8 mouse cellular contexts compared by ENCODE assay signal in genomic region chr9:72155250-72156138, GRCm38 (mm10). TPM values are rescaled to one million over a fixed set of nuclear protein-coding genes. Genes with fewer than 3 reads are reported as not detected.
A peak's percentile ranks its signal among the peaks of the same experiment; 100 is the strongest.
DNase-seq lines count a peak whose midpoint lies in the region; ATAC-seq and TF ChIP-seq lines count a peak whose summit lies in the region.

No protein-coding gene starts in this region.

- H3K36me3 ChIP-seq in thymus, adult 2 months (ENCODE audit: control insufficient read depth, insufficient read depth, low read length), result no peaks in the 10 kb centered on the region
- H3K36me3 ChIP-seq in intestine, embryonic 14.5 days (ENCODE audit: control insufficient read depth, insufficient read depth, low read length), result no peaks in the 10 kb centered on the region
- H3K36me3 ChIP-seq in midbrain, embryonic 16.5 days (ENCODE audit: control insufficient read depth, insufficient read depth, low read length), result no peaks in the 10 kb centered on the region

- no peak for ATAC-seq in intestine, embryonic 14.5 days (replicated peaks; ENCODE audit: low FRiP score, low TSS enrichment, low read depth)
- ATAC-seq in midbrain, embryonic 16.5 days, result no peak

- H3K27ac ChIP-seq in gastrocnemius, adult 2 months, result peak overlapping the region; percentile 24; the same call in 1 of the 2 replicates
- H3K27ac ChIP-seq in thymus, adult 2 months (ENCODE audit: control insufficient read depth, insufficient read depth, low read length), result no peak overlapping the region
- H3K27ac ChIP-seq in intestine, embryonic 14.5 days (ENCODE audit: low read depth), result no peak overlapping the region; the same call in 1 of the 2 replicates
- peak overlapping the region; percentile 31 for H3K27ac ChIP-seq in midbrain, embryonic 16.5 days (ENCODE audit: low read length)

- no peaks in the 10 kb centered on the region for H3K9me3 ChIP-seq in intestine, embryonic 14.5 days (ENCODE audit: control insufficient read depth, low read length)
- H3K9me3 ChIP-seq in midbrain, embryonic 16.5 days (replicated peaks; ENCODE audit: control insufficient read depth, low read length, poor library complexity, severe bottlenecking), result 0 out of 2 replicates have a peak, but pooled peaks cover 2% of the 10 kb centered on the region

- peak overlapping the region; percentile 60 for H3K4me3 ChIP-seq in gastrocnemius, adult 2 months
- H3K4me3 ChIP-seq in thymus, adult 2 months (ENCODE audit: control insufficient read depth, insufficient read depth, low read length), result no peak overlapping the region
- H3K4me3 ChIP-seq in intestine, embryonic 14.5 days (ENCODE audit: low read depth, low read length), result peak overlapping the region; percentile 27
- H3K4me3 ChIP-seq in midbrain, embryonic 16.5 days (ENCODE audit: low read depth, low read length), result peak overlapping the region; percentile 37

- peak overlapping the region; percentile 23; the same call in 1 of the 2 replicates for H3K9ac ChIP-seq in intestine, embryonic 14.5 days (ENCODE audit: low read length)
- H3K9ac ChIP-seq in midbrain, embryonic 16.5 days (ENCODE audit: low read depth, low read length), result peak overlapping the region; percentile 67

- H3K4me2 ChIP-seq in intestine, embryonic 14.5 days (ENCODE audit: low read length), result peak overlapping the region; percentile 47
- H3K4me2 ChIP-seq in midbrain, embryonic 16.5 days (ENCODE audit: low read length), result peak overlapping the region; percentile 63

- no peak for TF ChIP-seq CTCF in gastrocnemius, adult 2 months (IDR thresholded peaks at IDR 0.05)
- TF ChIP-seq CTCF in thymus, adult 2 months (IDR thresholded peaks at IDR 0.05; ENCODE audit: borderline replicate concordance, control insufficient read depth, extremely low read depth, insufficient read depth, low read length, poor library complexity), result no peak

- peaks cover 2% of the 10 kb centered on the region; the same call in 1 of the 2 replicates for H3K4me1 ChIP-seq in thymus, adult 2 months (replicated peaks; ENCODE audit: control insufficient read depth, insufficient read depth, low read length)
- 0 out of 2 replicates have a peak, but pooled peaks cover 3% of the 10 kb centered on the region for H3K4me1 ChIP-seq in intestine, embryonic 14.5 days (replicated peaks; ENCODE audit: control insufficient read depth, insufficient read depth, low read length)
- peaks cover 7% of the 10 kb centered on the region for H3K4me1 ChIP-seq in midbrain, embryonic 16.5 days (ENCODE audit: control insufficient read depth, insufficient read depth, low read length)

- DNase-seq in gastrocnemius, adult 2 months, result no peak
- DNase-seq in gastrocnemius, postnatal 10 days, result no peak
- DNase-seq in thymus, postnatal 0 days (ENCODE audit: low spot score), result peak; percentile 9
- DNase-seq in thymus, adult 2 months, result no peak
- DNase-seq in intestine, embryonic 14.5 days (ENCODE audit: low spot score), result peak; percentile 57
- no peak for DNase-seq in adrenal gland, adult 18-20 months (ENCODE audit: low spot score in 2 of 2)
- DNase-seq in adrenal gland, postnatal 36 days, result no peak

- 32% methylated on average over 21 of the region's 21 CpGs for WGBS in thymus, adult 2 months
- WGBS in intestine, embryonic 14.5 days, result 21% methylated on average over 21 of the region's 21 CpGs
- 11% methylated on average over 21 of the region's 21 CpGs for WGBS in midbrain, embryonic 16.5 days

- intact Hi-C loops in gastrocnemius, adult 2 months (cut with DNase I), result no loop called here

- TF ChIP-seq POLR2A in thymus, adult 2 months (IDR thresholded peaks at IDR 0.05; ENCODE audit: control insufficient read depth, extremely low read depth, insufficient read depth, low read length, poor library complexity), result no peak

- no peaks in the 10 kb centered on the region for H3K27me3 ChIP-seq in thymus, adult 2 months (ENCODE audit: control insufficient read depth, insufficient read depth, low read length)
- no peaks in the 10 kb centered on the region for H3K27me3 ChIP-seq in intestine, embryonic 14.5 days (replicated peaks; ENCODE audit: control insufficient read depth, insufficient read depth, low read length)
- H3K27me3 ChIP-seq in midbrain, embryonic 16.5 days (ENCODE audit: control insufficient read depth, insufficient read depth, low read depth, low read length), result no peaks in the 10 kb centered on the region

RNA-seq across cellular contexts. Expression of gene Tcf12, which starts 43.8 kb away (rescaled TPM):
- total RNA-seq in gastrocnemius, adult 2 months (2021), result 10 to 100 TPM; 24.3 to 32.1 TPM
- total RNA-seq in gastrocnemius, postnatal 10 days (2021), result 10 to 100 TPM; 67.1 to 76.9 TPM
- 110 and 142 TPM in 2 replicates for polyA plus RNA-seq in thymus, postnatal 0 days (2015; fragmentation: Nextera tagmentation; extraction: Ambion mirVana)
- 401 and 416 TPM in 2 replicates for polyA plus RNA-seq in thymus, adult 2 months (2012; rRNA removed)
- 57.5 and 59.8 TPM in 2 replicates for polyA plus RNA-seq in intestine, embryonic 14.5 days (2014; fragmentation: Nextera tagmentation; extraction: Ambion mirVana)
- polyA plus RNA-seq in midbrain, embryonic 16.5 days (2015; fragmentation: Nextera tagmentation; extraction: Ambion mirVana), result 43.6 and 43.8 TPM in 2 replicates
- 10 to 100 TPM; 67.2 to 68.1 TPM for total RNA-seq in adrenal gland, adult 18-20 months (2021)
- 10 to 100 TPM; 80.3 to 91.0 TPM for total RNA-seq in adrenal gland, postnatal 36 days (2021)

Comparison
In these comparisons a context has a peak if more than half of its experiments do, and no peak if none do; other contexts are left out.
1. DNase-seq: peak in thymus, postnatal 0 days (single experiment) and intestine, embryonic 14.5 days (single experiment); none in gastrocnemius, adult 2 months (single experiment), gastrocnemius, postnatal 10 days (single experiment), thymus, adult 2 months (single experiment), adrenal gland, adult 18-20 months (0 of 2) and adrenal gland, postnatal 36 days (0 of 2).
2. H3K27ac ChIP-seq: peak in gastrocnemius, adult 2 months (single experiment) and midbrain, embryonic 16.5 days (single experiment); none in thymus, adult 2 months (single experiment) and intestine, embryonic 14.5 days (single experiment).